Mouse (Mus musculus) gonadal fat pad, adult 2 months (tissue): ENCODE results near the gene St6gal1. TPM values are rescaled to one million over a fixed set of nuclear protein-coding genes. Genes with fewer than 3 reads are reported as not detected.
"Not testable (repeated sequence)": the region's sequence is repeated elsewhere in the genome, so short reads cannot be mapped to it uniquely, and the experiment has no call there.

Experiments used
- DNase-seq: peaks from one replicate; pipeline ENCODE4 v3.0.0-alpha.2; 2012; ENCODE audit warnings: low read depth
- polyA plus RNA-seq: library from polyadenylated mRNA; depleted of rRNA; stranded (reverse); fragments of >200 nt; gene quantifications from 2 replicates; pipeline ENCODE4 v1.2.3, GENCODE M21; 2012; rRNA removed

St6gal1 gene
- polyA plus RNA-seq: 119 and 203 TPM in 2 replicates

DNA sequence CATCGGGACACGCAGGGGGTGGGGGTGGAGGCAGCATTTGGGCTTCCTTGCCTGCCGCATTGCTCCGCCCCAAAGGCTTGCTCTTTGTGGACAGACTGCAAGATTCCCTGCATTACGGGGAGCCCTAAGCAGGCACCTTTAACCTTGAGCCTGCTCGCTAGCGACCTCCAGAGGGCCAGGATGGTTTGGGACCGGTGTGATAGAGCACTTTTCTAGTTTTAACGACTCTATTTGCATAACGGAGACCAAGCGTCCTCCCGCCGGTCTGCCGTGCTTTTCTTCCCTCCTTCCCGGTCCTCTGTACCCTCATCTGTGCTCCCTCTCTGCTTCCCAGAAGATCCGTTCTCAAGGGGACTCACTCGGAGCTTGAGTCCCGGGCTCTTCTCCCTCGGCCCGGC lies at the start of gene St6gal1:
TSS of gene St6gal1 (plus strand) at position 70 of the 398 bp plus-strand sequence.
- no peak for DNase-seq

DNA sequence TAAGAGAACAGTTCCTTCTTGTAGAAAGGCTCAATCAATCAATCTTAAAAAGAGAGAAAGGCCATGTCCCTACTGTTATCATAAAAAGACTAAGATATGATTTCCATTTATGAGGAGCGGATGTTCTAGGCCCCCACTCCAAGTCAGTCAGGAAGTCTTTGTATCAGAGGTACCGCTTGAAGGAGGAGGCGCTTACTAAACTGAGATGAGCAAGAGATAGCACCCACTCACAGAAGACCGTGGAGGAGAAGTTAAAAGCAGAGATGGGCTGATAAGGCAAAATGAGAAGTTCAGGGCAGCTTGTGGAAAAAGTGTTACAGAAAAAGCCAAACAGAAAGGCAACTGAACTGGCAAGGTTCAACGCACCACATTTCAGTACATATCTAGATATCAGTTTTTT lies 49.7 kb upstream of the St6gal1 start:
- DNase-seq: no peak

DNA sequence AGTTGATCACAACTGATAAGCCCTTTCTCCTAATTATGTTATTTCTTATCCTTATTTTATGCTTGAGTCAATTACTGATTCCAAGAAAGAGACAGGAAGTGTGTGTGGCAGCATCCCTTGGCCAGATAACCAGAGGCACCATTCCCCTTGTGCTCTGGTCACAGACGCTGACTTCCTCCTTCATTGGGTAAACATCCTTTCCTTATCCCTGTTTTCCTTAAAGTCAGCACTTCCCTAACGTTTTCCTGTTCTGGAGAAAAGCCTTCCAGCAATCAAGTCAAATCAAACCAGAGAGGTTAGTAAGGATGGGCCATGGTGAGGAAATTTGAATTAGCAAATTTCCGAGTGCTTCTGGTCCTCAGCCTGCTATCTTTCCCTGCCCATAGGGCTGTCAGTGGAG lies 48.6 kb upstream of the St6gal1 start:
- no peak for DNase-seq

DNA sequence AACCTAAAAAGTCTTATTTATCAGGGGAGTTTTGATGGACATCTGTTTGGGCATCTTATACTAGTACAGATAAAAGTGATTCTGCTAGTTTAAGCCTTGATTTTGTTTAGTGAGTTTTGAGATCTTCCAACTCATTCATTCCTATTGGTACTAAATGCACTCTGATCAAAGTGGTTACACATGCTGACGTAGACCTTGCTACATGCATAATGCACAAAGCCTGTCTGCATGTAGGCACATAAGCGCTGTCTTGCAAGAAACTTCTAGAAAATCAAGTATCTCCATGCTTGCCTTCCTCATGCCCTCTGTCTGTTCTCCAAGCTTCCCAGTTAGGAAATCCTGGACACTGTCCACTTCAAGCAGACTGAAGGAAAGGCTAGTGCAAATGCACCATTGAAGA lies 46.7 kb upstream of the St6gal1 start:
- DNase-seq: no peak

DNA sequence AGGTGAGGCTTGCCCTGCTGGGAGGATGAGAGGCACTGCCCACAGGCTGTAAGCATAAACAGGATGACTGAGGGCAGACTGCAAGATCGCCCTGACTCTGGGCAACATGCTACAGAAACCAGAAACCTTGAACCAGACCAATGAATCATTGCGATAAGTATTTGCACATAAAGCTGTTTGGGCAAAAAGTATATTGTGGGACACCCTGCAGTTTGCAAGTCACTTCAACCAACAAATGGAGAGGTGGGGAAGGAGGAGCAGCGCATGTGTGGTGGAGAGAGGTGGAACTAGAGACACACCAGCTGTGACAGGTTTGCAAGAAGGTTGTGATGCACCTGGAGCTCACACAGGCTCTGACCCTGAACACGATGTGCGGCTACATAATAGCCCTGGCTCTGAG lies 45.7 kb upstream of the St6gal1 start:
- DNase-seq: no peak

DNA sequence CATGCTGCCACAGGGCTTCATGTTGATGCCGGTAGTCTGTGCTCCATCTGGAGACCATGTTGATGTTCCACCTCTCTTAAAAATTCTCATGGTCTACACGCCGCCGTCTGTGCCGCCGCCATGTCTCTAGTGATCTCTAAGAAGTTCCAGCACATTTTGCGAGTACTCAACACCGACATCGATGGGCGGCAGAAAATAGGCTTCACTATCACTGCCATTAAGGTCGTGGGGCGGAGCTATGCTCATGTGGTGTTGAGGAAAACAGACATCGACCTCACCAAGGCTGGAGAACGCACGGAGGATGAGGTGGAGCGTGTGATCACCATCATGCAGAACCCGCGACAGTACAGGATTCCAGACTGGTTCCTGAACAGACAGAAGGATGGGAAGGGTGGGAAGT lies 45.1 kb upstream of the St6gal1 start:
- not testable (repeated sequence) for DNase-seq

DNA sequence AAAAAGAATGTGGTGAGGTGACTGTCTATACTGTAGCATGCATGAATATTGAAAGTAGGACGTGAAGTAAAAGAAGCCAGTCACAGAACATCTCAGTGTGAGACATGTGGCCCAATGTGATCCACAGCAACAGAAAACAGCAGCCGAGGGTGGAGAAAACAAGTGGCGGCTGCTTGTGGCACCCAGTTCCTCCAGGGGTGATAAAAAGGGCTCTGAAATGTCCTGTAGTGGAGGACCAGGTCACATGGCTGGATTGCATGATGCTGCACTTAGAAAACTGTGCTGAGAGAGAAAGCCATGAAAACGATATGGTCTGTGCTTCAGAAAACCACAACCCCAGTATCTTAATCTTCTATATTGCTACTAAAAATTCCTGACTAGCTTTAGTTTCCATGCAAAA lies 43.5 kb upstream of the St6gal1 start:
- DNase-seq: no peak

DNA sequence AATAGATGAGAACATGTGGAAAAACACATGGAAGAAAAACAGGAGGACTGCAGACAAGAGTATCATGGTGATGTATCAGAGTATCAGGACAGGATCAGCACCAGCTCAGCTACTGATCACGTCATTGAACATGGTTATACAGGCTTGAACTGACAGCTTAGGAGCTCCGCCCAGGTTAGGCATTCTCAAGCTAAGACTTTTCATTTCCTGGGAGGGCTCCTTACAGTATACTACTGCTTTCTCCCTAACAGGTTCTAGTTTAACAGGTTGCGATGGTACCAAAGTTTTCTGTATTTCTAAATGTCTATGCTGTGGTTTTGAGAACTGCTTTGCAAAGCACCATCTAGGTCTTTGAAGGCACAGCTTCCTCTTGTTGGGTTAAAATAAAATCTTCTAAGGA lies 43.1 kb upstream of the St6gal1 start:
- DNase-seq: no peak

DNA sequence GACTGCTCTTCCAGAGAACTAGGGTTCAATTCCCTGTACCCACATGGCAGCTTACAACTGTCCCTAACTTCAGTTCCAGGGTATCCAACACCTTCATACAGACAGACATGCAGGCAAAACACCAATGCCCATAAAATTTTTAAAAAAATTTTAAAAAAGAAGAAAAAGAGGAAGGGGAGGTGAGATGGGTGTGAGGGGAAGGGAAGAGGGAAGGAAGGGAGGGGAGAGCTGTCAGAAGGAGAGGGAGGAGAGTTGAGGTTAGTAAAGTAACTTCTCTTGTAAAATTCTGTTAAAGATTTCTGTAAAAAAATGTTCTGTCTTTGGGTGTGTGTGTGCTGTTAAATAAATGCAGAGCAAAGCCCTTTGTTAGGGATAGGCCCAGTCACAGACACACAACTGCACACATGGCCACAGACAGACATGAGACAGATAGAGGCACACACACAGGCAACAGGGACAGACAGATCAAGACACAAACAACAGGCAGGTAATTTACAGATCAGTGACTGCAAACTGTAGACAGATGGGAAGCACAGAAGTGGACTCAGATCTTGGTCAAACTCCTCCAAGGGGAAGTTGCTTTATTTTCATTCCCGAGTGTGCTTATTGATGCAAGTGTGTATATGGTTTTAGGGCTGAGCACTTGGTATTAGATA lies 42.5 kb upstream of the St6gal1 start:
- no peak for DNase-seq

DNA sequence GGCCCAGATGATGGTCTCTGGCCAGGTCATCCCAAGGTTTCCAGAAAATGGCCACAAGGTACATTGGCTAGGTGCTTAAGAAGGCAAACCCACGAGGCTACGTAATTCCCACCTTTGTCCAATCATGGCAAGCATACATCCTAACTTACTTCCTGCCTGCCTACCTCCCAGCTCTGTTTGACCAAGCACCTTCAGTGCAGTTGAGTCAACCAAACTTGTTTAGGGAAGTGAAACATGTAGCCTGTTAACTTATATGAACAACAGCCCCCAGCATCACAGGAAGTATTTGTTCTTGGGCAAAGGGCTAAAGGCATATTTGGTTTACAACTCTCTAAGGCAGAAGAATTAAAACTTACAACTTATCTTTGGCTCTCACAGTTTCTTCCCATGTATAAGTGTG lies 38.7 kb upstream of the St6gal1 start:
- no peak for DNase-seq

DNA sequence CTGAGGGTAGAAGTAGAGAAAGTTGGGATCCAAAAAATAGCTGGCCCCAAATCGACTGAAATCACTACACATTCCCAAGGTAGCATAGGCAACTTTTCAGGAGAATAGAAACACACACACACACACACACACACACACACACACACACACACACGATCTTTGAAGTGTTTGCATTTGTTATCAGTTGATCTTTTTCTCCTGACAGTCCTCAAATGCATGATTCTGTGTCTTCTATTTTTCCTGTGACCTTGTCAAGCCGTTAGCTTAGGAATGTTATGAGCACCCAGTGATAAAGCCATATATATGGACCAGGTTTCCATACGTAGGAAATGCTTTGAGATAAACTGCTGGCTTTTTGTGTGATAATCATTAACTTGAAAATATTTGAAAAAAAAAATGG lies 38.1 kb upstream of the St6gal1 start:
- no peak for DNase-seq

DNA sequence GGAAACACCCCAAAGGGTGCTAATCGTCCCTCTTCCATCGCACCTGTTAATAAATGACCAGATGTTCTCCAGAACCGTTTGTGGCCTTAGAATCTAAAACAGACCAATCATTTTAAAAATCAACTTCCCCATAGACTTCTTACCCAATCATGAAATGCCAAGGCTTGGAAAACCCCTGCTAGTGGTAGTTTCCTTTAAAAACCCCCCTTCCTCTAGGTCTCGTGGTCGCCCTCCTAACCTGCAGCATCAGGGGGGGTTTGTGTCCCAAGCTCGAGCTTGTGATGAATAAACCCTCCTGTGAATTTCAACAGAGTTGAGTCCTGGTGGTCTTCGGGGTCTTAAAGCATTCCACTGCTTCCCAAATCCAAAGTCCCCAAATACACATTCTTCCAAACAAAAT lies 36.6 kb upstream of the St6gal1 start:
- DNase-seq: no peak

DNA sequence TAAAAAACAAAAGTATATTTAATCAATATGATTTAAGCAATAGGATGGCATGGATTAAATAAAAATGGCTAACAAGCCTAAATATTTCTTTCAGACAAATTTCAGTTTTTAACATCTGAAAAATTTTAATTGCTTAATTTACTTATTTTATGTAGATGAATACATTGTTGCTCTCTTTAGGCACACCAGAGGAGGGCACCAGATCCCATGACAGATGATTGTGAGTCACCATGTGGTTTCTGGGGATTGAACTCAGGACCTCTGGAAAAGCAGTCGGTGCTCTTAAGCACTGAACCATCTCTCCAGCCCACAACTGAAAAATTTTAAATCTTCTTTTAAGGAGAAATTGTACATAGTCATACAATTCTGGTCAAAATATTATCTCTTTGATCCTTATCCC lies 34.9 kb upstream of the St6gal1 start:
- DNase-seq: no peak

DNA sequence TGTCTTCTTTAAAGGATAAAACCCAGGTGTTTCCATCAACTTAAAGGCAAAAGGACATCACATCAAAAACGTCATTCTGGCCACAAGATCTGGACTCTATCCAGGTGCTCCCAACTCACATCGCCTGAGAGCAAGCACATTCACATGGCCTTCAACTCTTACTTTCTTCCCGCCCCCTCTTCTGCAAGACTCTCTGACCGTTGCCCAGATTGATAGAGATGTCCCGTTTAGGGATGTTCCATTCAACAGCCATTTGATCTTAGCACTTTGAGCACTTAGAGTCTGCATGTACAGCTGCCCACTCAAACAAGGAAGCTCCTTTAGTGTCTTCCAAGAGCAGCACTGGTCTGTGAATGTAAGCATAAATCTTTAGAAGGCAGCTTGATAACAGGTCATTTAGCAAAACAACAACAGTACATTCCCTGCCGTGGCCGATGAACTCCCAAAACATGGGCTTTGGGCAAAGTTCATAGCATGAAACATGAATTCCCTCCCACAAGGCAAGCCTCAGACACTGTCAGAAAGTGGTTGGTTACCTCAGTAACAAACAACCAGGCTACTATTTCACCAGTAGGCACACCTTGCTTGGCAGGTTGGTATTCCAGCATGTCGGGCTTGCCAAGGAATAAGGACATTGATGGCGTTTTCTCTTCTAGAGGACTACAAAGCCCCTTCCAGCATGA lies 32.8 kb upstream of the St6gal1 start:
- no peak for DNase-seq

DNA sequence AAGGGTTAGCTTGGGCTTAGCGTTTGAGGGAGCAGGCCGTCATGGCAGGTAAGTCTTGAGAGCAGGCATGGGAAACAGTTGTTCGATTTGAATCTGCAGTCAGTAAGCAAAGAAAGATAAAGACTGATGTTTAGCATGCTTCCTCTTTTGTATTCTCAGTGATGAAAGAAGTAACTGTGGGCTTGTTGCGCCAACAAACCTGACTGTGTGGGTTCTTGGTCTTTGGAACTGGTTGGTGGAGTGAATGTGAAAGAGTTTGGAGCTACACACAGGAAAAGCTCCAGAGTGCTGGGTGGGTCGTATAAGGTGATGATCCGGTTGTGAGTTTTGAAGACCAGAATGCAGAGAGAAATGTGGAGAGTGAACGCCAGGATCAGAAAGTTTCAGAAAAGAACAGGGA lies 28.9 kb upstream of the St6gal1 start:
- DNase-seq: no peak

DNA sequence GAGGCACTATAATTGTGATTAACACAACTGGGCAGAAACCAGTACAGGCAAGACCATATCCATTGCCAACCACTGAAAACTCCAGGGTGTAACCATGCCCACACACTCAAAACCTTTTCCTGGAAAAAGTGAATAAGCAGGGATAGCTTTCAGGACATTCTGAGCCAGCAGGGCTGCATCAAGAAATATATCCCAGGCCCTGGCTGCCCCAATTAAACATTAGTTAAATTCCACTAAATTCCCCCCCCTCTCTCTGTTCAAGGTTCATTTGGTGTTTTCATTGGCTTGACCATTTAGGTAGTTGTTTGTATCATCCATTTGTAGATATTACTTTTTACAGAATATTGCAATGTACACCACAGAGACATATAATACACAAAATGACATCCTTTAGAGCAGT lies 28.2 kb upstream of the St6gal1 start:
- DNase-seq: no peak

DNA sequence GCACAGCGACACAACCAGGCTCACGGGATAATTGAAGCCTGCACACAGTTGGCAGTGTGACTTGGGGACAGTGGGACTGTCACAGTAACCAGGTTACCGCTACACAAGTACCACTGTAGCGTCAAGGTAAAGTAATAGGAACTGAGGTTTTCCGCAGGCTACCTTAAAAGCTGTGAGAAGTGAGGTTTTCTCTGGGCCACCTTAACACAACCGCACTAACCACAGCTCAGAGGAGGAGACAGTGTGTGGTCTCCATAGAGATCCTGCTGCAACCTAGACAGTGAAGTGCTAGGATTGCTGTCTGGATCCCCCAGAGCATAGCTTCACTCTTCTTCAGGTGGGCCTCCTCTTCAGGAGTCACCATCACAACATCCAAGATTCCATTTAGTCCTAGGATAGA lies 27.7 kb upstream of the St6gal1 start:
- DNase-seq: no peak

DNA sequence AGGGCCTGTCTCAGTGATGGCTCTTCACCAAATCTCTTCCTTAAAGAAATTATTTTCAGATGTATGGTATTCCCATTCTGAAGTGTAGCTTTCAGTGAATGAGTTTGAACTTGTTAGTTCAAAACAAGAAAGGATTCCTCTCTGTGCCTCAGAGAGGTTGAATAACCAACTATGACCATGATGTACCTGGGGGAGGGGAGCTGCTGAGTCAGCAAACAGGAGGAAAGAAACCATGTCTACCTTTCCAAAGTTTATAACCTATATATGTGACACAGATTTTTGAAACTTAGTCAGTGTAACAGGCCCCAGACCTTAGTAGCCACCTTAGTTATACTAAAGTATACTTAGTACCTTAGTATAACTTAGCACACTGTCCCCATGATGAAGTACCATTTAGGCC lies 23.0 kb upstream of the St6gal1 start:
- no peak for DNase-seq

DNA sequence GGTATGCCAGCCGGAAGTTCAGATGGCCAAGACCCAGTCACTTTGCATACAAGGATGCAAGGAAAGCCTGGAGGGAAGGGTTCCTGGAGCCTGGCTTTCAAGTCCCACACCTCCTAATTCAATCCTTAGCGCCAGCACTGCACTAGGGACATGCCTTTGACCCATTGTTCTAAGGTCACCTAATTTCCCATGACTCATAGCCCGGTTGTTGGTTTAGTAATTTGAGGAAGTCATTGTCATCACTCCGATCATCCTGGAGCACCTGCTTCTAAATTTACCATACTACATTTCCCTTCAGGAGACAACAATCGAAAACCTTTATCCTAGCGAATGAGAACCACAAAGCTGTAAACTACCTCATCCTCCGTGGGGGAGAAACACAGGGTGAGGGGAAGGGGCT lies 10.2 kb upstream of the St6gal1 start:
- no peak for DNase-seq

DNA sequence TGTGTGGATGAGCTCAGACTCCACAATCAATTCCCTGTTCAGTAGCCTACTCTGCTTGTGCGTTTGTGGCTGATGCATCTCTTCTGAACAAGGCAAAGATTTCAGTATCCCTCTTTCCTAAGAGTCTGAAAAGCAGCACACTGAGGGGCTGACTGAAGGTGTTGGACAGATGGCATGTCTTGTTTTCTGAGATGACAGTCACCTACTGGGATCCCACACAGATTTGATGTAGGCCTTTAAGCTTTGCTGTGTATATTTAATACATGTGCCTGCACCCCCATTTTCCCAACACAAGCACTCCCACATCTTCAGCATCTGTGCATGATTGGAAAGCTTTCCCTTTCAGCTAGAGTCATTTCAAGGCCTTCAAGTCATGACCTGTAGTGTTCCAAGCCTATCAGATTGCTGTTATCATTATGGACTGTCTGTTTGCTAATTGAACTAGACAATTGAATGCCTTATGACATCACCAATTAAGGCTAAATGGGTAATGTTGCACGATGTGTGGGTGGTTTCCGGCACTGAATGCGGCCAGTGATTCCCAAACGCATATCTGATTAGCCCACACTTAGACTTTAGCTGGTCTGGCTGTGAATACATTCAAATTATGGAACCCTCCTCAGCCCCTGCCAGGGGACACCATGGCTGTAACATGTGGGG lies 9.2 kb upstream of the St6gal1 start:
- DNase-seq: no peak

DNA sequence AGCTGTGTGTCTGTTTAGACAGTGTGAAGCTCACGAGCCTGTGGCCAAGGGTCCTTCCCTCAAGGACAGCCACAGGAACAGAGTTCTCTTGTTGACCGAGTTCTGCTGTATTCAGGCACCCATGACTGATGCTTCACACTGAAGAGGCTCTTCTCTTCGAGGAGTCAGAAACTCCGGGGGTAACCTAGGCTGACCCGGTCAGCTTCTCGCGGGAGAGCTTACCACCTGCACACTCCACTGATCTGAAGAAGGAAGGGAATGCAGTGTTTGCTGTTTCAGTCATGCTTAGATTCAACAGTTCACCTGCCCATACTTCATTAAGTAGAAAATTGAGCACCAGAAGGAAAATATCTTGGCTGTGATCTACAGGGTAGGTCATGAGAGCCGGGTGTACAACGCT lies 8.2 kb upstream of the St6gal1 start:
- DNase-seq: no peak

DNA sequence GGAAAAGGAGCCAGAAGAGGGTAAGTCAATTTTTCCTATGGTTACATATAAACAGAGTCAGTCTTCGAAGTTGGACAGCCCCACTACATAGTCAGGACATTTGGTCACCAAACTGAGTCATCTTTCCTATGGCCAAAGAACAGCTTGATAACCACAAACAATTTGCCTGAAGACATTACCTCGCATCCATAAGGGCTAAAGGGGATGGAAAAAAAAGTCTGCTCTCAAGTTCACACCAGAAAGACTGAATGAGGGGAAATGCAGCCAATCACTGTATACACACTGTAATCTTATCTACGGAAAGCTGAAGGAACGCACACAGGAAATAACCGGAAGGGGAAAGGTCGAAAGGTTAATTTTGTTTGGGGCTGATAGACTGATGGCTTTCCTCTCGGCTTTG lies 6.2 kb upstream of the St6gal1 start:
- DNase-seq: no peak

DNA sequence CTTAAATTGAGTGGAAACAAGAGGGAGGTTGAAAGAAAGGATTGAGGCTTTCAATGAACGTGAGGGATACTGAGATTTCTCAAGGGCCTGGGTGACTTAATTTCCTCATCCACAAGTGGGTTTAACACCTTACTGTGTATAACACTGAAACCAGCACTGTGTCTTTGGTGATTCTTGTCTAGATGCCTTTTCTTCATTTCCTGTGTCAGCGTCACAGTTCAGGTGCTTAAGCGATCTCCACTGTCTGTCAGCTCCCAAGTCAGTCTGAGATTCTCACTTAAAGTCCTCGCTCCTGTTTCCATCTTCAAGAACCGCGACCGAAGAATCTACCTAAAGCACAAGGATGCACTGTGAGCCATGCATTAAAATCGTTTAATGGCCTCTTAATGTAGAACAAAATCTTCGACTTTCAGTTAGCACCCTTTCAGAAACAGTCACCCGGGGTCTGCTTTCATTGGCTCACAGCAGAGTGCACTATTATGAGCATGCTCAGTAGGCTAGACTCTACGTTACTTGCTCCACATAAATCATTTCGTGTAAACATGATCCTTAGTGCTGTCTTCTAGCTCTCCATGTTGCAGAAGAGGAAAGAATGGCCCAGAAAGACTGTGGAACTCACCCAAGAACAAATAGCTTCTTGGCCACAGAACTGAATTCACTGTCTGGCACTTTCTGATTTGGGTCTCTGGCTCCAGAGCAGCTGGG lies 1.2 kb upstream of the St6gal1 start:
- no peak for DNase-seq
